Mouse (Mus musculus) right cerebral cortex, adult 18-20 months (tissue): ENCODE data around the gene Entr1.

Source experiments
- DNase-seq: peaks from one replicate; pipeline ENCODE4 v3.0.0; 2022; ENCODE audit warnings: mixed read lengths

Entr1 gene

DNA sequence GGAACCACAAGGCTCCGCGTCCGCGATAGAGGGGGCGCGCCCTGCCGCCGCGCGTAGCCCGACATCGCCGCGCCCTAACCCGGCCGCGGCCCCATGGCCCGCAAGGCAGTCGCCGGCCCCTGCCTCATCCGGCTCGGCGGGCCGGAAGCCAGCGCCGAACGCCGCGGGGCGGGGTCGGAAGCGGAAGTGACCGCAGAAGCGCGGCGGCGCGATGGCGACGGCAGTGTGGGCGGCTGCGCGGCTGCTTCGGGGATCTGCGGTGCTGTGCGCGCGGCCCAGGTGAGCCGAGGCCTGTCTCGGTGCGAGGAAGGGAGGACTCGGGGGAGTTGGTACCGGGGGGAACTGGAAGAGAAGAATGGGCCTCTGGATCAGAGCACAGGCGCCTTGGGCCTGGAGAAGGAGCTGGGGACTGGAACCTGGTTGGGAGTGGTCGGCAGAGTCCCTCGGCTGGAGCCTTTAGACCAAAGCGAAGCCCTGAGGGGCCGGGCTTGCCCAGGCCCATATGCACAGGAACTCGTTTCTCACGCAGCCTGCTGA is at the start of gene Entr1, which contains the start of gene Pmpca:
TSS of gene Entr1 (minus strand) at position 163 of the 537 bp plus-strand sequence.
TSS of gene Pmpca (plus strand) at position 186 of the 537 bp plus-strand sequence.
- peak; percentile 90 for DNase-seq

DNA sequence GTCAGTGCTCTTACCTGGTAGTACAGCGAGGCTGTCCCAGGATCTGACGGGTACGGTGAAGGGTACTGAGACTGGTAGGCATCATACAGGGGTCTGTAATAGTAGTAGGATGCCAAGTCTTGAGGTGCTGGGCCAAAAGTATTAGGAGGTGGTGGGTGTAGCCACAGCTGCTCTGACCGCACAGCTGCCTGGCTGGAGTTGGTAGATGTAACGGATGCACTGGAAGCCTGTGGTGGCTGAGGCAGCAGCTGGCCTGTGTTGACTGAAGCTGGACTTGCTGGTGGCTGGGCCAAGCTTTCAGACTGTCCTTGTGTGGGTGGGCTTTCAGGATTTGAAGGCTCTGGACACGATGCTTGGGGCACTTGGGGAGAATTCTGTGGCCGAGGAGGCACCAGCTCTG is 49.3 kb upstream of the Entr1 start:
- DNase-seq, result no peak

- peak; percentile 70 for DNase-seq
Measured at GRCm38 (mm10) chr2:26437221-26437620, 48.1 kb upstream of the Entr1 start.

DNA sequence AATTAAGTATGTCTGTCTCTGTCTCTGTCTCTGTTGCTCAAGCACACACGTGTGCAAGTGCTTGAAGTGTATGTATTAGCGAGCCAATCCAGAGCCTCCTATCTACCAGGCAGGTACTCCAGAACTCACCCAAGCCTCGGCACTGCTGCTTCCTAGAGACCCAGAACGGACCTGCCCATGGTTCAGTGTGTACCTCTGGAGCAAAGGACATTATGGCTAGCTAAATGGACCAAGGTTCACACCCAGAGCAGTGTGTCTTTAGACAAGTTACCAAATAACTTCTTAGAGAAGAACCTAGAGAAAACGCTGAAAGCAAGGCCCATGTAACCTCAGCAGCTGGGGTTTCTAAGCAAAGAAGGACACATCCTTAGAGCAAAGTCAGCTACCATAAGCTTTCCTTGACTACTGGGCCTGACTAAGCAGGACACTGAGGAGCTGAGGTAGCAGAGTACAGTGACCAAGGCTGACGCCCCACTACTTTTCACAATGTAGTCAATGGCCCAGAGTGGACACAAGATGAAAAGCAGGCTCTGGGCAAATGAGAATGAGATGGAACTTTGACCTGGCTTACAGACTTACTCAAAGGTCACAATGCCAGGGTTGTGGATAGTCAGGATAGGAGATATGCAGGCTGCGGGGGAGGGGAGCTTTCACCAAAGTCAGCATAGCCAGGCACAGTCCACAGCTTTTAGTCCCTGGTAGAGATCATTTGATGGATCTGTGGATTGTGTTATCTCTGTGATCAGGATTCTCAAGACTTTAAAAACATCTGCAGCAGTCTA is 45.9 kb upstream of the Entr1 start:
- no peak for DNase-seq

DNA sequence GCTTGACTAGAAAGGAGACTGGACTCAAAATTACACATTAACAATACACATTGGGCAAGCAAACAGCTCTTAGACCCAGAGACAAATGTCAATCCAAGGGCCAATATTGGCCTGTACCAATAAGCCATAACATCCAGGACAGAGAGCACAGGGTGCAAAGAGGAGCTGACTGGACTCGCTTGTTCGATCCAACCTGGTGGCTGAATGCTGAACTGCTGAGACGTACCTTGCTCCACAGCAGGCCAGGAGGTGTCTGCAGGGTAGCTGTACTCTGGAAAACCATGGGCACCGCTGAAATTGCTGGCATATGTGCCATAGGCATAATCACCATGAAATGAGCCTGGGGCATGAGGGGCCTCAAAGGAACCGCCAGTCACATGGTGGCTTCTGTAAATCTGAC is 40.7 kb upstream of the Entr1 start:
- no peak for DNase-seq

DNA sequence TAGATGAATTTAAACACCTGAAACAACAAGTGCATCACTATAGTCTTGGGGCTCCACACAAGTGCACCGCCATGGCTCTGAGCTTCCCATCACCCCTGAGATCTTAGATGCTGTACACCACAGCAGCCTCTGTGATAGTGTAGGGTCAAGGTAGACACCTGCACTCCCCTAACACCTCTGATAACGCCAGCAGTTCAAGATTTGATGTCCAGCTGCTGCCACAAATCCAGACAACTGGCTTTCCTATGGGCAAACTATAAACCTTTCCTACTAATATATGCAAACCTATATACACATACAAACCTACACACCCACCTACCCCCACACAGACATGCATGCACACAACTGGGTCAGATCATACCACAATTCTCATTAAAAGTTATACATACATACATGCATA is 35.4 kb upstream of the Entr1 start:
- no peak for DNase-seq

DNA sequence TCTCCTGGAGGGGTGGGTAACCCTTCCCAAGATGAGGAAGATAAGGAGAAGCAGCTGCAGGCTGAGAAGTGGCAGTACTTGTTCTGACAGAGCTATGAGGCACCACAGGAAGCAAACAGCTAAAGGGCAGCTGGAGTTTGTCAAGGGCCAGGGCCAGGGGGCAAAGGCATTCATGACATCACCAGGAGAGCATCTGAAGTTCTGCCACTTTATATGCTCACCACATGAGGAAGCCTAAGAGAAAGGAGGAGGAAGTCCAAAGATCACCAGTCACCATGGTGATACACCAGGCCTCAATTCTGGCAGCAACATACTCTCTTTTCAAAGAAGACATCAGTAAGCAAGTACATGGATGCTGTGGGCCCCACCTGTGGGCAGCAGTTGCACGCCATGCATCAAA is 34.0 kb upstream of the Entr1 start:
- no peak for DNase-seq

GRCm38 (mm10) chr2:26421969-26422368 is 32.9 kb upstream of the Entr1 start:
- DNase-seq, result no peak

DNA sequence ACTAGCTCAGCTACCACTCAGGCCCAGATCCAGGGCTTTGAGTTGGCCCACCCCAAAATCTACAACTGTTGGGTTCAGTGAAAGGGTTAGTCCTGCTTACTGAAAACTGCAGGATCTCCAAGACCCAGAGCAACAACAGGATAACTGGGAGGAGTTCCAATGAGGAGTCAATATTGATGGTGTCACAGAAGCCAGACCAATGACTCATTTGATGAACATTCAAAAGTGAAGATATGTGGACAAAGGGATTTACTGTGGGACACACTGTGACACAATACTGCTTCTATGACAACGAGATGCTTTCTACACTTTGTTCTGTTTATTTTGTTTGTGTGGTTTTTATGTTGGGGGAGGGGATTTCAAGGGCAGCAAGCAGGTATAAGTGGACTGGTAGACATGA is 29.0 kb upstream of the Entr1 start:
- no peak for DNase-seq

- no peak for DNase-seq
Measured at GRCm38 (mm10) chr2:26417066-26417465, 27.9 kb upstream of the Entr1 start.

DNA sequence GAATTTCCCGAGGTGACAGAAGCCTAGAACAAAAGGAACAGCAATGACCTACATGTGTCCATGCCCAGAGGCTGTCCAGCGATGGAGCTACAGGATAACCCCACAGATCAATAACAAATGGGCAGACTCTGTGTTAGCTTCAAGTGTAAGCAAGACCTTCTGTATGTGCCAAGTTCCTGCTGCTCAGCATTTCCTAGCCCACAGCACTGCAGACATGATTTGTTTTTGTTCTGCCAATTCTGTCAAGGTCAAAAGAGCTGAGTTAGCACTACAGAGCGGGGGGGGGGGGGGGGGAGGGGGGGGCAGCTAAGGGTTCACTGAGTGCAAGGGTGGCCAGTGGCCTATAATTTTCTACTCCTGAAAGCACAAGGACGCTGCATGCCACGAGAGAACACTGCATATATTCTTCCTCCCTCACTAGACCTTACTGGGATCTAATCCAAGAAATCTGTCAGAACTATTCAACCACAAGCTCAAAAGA is 21.9 kb upstream of the Entr1 start:
- no peak for DNase-seq

DNA sequence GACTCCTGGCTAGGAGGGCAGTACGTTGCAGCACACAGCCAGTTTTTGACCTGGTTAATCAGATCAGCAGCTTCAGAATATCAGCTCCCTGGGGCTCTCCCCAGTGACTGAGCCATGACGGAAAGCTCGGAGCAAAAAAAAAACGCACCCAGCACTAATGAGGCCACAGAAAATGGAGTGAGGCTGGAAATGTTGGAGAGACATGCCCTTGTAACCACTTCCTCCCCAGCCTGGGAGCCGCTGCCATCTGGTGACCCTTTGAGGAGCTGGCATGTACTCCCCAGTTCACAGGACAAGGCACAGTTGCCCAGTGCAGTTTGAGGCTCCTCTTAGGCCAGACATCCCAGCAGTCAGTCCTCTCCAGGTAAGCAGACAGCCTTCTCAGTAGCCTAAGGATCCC is 21.0 kb upstream of the Entr1 start:
- no peak for DNase-seq

DNA sequence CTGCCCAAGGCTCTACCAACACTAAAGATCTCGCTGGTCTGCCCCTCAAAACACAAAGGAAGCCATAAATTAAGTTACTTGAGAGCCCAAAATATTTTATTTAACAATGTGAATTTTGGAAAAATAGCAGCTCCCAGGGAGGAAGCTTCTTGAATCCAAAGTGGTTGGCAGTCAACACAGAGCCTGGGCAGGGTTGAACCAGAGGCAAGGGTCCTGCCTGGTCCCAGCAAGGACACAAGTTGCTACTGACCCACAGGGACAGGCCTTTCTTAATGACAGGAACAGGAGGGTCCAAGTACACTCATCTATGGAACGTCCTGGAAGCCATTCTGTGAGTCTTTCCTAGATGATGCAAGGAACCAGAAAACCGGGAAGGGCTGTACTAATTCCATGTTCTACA is 20.2 kb upstream of the Entr1 start:
- DNase-seq, result no peak

GRCm38 (mm10) chr2:26408515-26409356 is 19.6 kb upstream of the Entr1 start, which contains the start of gene Inpp5e:
Inpp5e (minus strand) TSS chr2:26409203.
- DNase-seq, result peak; percentile 96

DNA sequence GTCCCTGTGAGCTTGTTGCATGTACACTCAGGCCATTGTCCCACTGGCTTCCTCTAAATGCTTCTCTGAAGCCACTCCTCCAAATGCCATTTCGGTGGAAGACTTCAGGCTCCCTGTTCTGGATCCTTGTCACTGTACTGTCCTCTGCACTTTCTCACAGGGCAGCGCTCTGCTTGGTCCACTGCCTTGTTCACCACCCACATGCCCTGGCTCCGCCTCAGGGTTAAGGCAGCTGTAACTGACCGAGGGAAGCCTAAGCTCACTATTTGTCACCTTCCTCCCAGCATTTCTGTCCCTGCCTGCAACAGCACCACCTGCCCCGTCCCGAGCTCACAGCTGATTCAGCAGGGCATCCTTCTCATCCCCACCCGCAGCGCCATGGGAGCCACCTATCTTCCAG is 14.2 kb upstream of the Entr1 start:
- no peak for DNase-seq

GRCm38 (mm10) chr2:26402265-26402664 is 13.1 kb upstream of the Entr1 start:
- no peak for DNase-seq

DNA sequence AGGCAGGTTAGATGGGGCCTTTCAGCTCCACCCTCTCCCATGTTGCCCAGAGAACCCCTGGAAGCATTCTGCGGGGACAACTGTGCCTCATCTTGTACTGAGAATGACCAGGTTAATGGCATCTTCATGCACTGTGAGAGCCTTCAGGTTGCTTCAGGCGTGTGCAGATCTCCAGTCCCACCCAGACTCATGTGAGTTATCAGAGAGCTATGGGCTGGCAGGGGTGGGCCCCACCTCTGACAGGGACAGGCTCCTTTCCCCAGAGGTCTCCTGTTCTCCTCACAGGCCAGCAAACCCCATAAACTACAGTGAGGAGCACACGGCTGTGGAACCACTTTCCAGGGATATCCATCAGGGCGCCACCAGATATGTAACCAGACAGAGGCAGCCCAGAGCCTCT is 11.9 kb upstream of the Entr1 start:
- no peak for DNase-seq

GRCm38 (mm10) chr2:26400296-26400695 is 11.2 kb upstream of the Entr1 start:
- no peak for DNase-seq

DNA sequence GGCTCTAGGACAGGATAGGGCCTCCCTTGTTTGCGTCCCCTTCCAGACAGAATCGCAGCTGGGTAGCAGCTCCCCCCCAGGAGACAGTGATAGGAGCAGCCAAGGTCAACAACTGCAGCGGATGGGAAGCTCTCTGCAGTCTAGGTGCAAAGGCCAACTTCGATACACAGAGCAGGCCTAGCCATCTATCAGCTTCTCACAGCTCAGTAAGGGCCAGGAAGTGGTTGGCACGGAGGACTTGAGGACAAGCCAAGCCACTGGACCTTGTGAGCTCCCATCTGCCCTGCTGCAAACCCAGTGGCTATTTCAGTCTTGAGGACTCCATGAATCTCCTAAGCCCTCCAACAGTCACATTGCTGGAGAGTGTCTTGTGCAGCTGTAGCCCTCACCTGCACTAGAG is 10.5 kb upstream of the Entr1 start:
- DNase-seq, result no peak

- DNase-seq, result no peak
Measured at GRCm38 (mm10) chr2:26398978-26399377, 9.9 kb upstream of the Entr1 start.

DNA sequence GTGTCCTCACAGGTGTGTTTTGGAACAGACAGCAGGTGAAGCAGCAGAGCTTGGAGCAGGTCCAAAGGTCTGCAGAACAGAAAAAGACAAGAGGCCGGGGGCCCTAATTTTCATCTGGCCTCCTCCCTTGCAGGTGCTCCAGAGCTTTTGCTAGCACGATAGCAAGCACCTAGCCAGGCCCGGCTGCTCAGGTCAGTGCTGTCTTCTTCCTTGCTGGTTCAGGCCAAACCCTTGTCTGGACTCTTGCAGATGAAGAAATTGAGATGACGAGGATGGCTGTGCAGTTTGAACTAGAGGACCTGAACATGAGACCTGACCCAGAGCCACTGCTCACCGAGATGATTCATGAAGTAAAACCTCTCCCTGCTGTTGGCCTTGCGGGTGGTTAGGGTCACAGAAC is 2.5 kb upstream of the Entr1 start:
- no peak for DNase-seq

DNA sequence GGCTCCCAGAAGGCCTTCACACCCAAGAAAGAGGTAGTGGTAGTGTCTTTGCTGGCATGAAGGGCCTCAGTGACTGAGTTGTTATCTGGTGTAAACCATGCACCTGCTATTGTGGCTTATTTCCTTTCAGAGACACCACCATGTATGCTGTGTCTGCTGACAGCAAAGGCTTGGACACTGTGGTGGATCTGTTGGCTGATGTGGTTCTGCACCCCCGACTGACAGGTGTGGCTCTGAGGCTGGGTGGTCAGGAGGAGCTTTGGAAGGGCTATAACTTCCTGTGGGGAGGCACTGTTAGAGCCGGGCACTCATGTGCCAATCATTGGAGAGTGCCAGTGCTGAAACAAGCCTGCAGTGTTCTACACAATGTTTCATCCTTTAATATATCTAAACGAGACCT is 1.8 kb upstream of the Entr1 start:
- no peak for DNase-seq

DNA sequence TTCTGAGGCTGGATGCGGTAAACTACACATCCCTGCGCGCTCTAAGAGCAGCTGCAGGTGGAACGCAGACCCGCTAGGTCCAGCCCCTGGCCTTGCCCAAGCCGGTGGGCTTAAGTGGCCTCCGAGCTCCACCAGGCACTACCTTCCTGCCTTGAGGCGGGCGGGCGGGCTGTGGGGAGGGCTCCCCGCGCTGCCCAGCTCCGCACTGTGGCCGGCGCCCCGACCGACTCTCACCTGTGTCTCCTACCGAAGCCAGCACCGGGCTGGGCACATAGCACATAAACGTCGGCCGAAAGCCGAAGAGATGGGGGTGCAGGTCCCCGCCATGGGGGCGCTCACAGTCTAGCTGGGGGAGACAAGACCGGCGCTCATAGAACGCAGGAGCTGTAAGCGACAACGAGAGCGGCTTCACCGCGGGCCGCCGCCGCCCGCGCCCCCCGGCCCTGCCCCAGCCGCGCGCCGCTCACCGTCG is 398 bp downstream of the Entr1 start:
- DNase-seq, result no peak

DNA sequence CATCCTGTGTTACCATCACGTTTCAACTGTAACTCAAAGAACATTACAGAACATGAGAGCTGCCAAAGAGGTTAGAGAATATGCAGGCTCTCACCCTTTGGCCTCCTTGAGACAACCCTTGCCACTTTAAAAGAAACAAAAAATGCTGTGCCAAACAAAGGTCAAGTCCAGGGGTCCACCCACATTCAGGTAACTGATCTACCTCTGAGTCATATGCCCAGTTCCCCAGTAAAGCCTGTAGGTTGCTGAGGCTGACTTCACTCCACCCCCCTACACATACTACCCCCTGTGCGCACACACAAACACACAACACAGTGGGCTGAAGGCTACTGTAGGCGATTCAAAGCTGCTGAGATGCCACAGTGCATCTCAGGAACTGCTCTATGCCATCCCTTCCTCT is 1.4 kb downstream of the Entr1 start:
- DNase-seq, result no peak
